Mouse (Mus musculus) heart, postnatal 4 days (tissue): ENCODE results near the gene Cfap97d2. TPM values are rescaled to one million over a fixed set of nuclear protein-coding genes. Genes with fewer than 3 reads are reported as not detected.

ENCODE experiments used
- DNase-seq: peaks from one replicate; pipeline ENCODE4 v3.0.0; 2021
- total RNA-seq, 2 experiments: library from RNA; stranded (reverse); gene quantifications; 2 replicates each; pipeline ENCODE4 v1.2.3; 2021

The Cfap97d2 gene
- total RNA-seq = not detected

DNA sequence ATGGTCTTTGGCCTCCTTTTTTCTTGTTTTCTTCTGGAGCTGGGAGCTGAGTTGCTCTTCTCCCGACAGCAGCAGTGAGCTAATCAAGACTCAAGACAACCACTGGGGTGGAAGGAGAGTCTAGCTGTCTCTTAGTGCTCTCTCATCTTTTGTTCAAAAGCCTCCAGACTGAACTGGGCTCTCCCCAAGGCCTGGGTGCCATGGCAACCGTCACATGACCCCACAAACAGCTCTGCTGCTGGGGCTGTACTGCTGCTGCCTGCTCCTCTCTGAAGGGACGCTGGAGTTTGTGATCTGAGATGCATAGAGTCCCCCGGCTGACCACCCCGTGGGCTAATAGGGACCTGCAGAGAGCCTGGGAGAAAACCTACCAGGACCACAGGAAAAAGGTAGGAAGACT lies at the start of gene Cfap97d2:
TSS of gene Cfap97d2 (plus strand) at position 222 of the 400 bp plus-strand sequence.
- DNase-seq = peak; percentile 60

DNA sequence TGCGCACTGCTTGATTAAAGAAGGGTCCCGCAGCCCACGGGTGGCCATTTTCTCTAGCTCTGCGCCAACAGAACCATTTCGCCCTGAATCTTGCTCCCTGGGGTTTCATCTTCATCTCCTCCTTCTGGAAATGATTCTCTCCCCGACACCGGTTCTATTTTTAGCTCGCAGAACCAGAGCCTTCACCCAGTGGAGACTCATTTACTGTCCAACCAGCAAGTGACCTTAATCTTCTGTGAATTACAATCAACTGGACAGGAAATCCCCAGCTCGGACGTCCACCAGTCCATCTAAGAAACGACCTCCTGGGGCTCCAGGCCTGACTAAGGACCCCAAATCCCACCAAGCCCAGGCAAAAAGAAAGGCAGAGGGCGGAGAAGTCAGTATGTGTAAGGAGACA lies 48.2 kb upstream of the Cfap97d2 start:
- DNase-seq = no peak

DNA sequence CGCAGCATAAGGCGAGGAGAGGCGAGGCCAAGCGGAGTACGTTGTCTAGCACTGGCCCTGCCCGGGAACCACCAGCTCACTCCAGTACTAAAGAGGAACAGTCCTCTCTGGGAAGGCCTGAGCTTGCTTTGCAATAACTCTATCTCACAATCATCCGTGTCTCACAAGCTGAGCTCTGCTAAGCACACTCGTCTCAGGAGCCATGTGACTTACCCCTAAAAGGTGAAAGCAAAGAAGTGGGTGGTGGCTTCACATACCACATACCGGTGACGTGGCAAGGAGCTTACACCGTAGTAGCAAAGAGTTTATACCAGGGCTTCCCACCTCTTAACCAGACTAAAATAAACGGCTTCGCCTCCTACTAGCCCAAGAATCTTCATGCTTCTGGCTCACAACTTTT lies 45.4 kb upstream of the Cfap97d2 start:
- no peak for DNase-seq

DNA sequence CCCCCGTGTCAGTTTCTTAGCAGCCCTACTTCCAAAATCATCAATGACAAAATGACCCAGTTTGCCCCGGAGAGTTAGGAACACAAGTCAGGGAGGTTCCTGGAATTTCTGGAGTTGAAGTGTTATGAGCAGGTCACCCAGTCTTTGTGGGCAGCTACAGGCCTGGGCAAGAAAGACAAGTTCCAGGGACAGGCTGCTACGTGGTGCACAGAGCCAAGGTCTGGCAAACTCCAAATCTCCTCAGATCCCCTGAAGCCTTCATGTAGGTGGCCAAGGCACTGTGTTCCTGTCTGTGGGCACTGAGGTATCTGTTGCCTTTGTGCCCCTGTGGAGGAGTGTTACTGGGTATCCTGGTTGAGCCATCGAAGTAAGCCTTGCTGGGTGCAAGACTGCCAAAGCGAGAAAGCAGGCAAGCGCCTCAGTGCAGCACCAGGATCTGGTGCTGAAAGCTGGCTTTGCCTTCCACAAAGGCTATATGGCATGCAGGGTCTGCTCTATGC lies 40.9 kb upstream of the Cfap97d2 start:
- no peak for DNase-seq

- DNase-seq = no peak
Observed at GRCm38 (mm10) chr8:13665538-13665937, 40.2 kb upstream of the Cfap97d2 start.

DNA sequence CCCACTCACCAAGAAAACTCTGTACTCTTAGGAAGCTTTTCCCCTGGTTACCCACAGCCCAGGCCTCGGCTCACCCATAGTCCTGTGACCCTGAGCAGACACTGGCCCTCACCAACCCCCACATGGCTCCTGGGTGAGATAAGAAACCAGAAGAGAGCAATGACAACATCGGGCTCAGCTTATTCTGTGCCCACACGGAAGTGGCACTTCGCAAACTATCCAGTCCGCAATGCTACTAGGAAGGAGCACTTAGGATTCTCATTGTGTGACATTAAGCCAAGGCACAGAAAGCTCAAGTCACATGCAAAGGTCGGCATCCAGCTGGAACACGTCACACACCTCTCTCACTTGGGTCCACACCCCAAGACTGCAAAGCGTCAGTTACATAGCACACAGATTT lies 39.7 kb upstream of the Cfap97d2 start:
- peak; percentile 39 for DNase-seq

- peak; percentile 59 for DNase-seq
Observed at GRCm38 (mm10) chr8:13667917-13668316, 37.8 kb upstream of the Cfap97d2 start.

DNA sequence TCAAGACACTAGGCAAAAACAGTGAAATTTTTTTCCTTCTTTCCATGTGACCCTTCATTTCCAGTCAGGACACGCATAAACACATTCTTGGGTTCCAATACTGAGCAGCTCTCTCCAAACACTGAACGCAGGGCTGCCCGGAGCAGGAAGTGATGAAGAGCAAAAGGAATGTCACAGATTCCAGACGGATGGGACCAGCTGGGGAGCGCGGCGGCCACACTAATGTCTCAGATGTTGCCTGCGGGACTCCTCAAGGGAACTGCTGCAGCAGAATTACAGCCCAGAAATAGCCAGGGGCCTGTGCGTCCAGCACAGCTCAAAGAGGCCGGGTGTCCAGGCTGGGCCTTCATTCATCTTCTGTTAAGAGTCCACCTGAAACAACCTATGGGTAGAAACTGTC lies 37.3 kb upstream of the Cfap97d2 start:
- peak; percentile 79 for DNase-seq

DNA sequence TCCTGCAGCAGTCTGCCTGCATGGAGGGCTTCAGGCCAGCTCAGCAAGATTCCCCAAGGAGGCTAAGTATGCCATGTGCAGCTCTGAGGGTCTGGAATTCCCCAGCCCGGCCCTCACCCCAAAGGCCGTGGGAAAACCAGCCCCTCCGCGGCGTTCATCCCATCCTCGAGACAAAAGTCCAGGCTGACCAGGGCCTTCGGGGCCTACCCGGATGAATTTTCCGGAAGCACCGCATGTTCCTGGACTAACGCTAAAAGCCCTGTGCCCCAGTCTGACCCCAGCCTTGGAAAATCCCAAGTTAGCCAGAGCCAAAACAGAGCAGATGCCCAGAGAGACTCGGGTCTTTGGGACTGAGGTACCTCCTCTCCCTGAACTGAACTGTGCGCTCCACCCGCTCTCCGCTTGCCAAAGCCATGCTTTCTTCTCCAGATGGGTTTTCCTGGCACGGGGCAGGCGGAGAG lies 35.6 kb upstream of the Cfap97d2 start:
- peak; percentile 49 for DNase-seq

DNA sequence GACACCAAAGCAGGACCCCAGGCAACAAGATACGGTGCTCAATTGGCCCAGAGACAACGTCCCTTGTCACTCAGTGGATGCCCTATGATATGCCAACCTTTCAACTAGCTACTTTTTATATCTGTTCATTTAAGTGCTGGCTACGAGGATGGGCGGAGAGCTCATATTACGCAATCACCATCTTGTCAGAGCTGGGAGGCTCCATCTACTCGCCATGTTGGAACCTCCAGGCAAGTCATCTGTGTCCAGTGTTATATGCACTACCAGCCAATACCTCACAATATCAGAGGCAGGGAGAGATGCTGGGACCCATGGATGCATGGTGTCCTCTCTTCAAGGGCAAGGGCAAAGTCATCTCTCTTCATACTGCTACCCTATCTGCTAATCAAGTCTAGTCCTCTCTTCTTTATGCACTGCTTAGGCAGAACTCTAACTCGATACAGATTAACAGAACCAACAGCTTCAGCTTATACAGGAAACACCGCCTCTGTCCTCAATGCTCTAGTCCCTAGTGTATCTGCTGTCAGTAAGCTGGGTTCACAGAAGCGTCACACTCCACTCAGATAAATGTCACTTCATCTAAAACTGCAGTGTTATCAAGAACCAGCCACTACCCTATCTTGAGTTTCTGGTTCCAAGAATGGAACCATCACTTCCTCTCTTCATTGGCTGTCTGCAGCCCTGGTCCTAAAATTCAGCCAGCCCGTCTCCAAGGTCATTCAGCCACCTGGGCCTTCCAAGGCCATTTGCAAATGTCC lies 34.3 kb upstream of the Cfap97d2 start:
- no peak for DNase-seq

GRCm38 (mm10) chr8:13673215-13673614 lies 32.5 kb upstream of the Cfap97d2 start:
- peak; percentile 47 for DNase-seq

DNA sequence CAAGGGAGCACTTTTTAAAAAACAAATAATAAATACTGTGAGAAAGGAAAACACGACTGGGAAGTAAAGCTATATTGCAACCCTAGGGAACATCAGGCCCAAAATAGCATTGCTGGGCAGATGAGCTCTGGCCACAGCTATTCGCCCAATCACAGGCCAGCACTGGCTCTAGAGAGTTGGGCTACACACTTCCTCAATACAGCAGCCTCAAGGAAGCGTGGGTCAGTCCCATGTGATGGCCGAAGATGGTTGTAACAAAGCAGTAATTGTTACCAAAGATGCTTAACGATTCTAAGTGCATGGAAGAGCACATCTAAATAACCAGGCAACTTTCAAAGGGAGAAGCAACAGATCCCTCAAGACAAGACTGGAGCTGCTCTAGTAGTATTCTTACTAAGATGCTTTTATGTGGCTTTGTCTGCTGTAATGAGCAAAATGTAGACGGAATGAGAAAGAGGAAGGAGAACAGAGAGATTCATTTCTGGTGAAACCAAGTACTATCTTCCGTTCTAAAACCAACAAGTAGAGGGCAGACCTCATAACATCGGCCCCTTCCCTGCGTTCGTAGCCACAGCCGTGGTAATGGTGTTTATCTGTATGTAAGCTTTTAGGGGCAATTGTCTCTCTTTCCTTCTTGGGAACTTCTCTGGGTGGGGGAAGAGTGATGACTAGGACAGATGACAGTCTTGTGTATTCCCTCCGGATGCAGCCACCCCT lies 31.2 kb upstream of the Cfap97d2 start:
- peak; percentile 55 for DNase-seq

DNA sequence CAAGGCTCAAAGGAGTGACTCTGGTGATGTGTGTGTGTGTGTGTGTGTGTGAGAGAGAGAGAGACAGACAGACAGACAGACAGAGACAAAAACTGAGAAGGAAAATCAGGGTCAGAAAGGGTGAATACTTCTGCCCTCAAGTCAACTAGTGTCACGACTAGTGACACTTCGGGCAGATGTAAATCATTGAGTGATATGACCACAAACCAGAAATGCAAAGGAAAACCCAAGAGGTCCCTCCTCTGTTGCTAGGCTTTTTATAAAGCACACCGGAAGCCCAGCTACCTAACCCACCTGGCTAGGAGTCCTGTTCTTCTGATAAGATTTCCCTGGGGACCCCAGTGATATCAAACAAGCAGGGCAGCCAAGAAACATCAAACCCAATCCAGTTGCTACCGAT lies 30.6 kb upstream of the Cfap97d2 start:
- no peak for DNase-seq

DNA sequence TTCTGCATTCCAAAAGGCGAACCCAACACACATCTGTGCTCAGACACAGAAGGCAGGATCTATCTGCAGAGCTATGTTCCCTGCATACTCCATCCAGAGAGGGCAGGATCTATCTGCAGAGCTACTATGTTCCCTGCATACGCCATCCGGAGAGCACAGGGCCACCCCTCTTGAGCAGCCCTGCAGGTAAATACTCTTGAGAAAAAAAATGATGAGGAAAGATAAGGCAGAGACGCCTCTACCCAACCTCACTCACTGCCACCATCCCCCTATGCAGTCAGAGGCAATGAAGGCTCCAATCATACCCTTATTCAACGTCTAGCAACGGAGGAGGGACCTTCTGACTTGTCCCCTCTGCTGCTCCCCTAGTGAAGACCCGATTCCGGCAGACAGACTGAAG lies 30.2 kb upstream of the Cfap97d2 start:
- DNase-seq = no peak

DNA sequence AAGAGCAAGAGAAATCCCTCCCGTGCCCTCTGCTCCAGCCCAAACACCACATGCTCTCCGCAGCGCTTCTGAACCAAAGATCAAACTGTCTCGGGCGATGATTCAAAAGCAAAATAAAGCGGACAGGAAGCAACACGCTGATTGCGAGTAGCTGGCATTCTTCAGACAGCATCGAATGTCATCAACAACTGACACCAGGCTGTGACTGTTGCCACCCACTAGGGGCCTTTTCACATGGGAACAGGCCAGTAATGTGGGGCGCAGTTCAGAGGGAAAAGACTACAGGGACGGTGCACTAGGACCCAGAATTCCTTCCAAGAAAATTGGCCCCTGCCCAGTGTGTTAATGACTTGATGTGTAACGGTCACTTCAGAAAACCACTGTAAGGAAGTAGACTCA lies 29.4 kb upstream of the Cfap97d2 start:
- DNase-seq = peak; percentile 74

DNA sequence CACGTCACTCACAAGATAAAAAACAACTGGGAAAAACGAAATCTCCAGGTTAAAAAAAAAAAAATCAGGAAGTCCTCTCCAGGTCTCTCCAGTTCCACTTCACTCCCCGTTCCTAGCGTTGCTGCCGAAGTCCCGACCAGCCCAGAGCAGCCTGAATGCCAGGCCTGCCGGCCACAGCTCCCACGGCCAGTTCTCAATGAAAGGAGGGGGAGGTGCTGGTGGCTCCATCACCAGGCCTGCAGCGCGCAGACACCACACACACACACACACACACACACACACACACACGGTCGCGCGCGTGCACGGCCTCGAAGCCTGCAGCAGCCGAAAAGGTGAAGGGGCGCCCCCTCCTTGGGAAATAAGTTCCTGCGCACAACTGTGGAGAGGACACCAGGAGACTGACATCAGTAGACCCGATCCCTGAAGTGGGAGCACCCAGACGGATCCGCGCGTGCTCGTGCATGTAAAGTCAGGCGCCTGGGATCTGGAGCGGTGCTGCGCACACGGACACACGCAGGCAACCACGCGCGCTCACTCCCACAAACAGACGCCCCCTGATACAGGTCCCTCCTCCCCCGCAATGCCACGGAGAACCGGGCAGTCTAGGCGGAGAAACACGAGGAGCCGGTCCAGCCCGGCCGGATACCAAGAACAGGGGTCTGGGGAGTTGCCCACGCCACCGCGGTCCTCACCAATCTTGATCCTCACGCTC lies 28.8 kb upstream of the Cfap97d2 start:
- peak; percentile 73 for DNase-seq

- peak; percentile 96 for DNase-seq
Observed at GRCm38 (mm10) chr8:13677413-13677883, 28.2 kb upstream of the Cfap97d2 start, which contains the start of gene Rasa3. TSS of gene Rasa3 (minus strand) at chr8:13677603.

GRCm38 (mm10) chr8:13678182-13678581 lies 27.5 kb upstream of the Cfap97d2 start:
- DNase-seq = no peak

DNA sequence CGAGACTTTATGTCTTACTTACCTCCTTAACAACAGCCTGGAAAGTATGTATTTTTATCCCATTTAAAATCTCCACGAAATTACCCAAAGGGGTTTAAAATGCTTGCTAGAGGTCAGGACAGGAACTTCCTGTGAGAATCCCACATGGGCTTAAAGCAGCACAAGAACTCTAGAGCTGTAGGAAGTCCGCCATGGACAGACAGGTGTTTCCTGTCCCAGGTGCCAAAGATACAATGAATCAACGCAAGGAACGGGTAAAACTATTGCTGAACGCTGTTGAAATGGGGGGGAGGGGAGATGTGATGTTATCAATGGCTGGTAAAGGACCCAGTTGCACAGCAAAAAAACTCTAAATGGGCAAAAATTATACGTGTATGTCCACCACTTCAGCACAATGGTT lies 21.6 kb upstream of the Cfap97d2 start:
- no peak for DNase-seq

DNA sequence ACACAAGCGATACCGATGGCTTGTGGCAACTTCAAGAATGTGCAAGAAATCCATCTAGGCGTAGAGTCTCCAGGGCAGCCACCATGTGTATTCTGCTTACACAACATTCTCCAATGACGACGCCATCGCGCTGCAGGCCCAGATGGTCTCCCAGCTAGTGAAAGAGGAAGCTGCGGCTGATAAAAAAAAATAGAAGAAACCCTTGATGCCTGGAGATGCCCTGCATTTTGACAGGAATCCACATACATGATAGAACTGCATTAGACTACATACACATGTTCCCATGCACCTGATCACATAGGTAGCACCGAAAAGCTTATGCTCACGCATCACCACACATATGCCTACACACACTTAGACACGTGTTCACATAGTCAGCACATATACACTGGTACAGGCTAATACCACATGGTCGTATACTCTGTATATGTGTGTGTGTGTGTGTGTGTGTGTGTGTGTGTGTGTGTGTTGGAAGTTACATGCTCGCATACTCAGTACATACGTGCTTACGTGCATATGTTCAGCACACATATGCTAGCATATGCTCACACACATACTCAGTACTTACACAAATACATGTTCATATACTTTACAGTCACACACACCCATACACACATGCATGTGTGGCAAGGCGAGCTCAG lies 19.9 kb upstream of the Cfap97d2 start:
- no peak for DNase-seq

- no peak for DNase-seq
Observed at GRCm38 (mm10) chr8:13686426-13686825, 19.3 kb upstream of the Cfap97d2 start.

DNA sequence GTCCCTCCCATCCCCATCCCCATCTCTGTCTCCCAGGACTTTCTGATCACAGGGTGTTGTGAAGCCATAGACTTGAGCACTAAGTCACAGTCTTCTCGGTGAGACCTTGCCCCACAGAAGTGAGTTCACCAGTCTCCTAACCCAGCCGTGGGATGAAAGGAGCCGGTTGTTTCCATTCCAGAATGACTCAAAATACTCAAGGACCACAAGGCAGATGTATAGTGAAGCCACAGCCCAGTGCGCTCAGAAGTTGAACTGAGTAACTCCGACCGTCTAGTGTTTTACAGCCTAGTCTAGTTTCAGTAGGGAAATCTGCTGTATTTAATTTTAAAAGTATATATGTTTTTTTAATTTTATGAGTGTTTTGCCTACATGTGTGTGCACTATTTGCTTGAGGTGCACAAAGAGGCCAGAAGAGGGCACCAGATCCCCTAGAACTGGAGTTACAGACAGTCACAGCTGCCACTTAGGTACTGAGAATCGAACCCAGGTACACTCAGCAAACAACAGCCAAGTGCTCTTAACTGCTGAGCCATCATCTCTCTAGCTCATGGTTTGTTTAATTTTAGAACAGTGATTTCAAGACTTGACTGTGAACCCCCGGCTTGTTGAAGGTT lies 18.5 kb upstream of the Cfap97d2 start:
- DNase-seq = no peak
